Mouse (Mus musculus) erythroblast, embryonic 14.5 days (primary cell): ENCODE data around the gene Defb35. TPM values are rescaled to one million over a fixed set of nuclear protein-coding genes. Genes with fewer than 3 reads are reported as not detected.

Experiments
- H3K27me3 ChIP-seq: 2 replicates; pipeline ENCODE4 v1.6.1; 2012; ENCODE audit warnings: inconsistent platforms; ENCODE audit not compliant: control insufficient read depth
- H3K36me3 ChIP-seq: 2 replicates; pipeline ENCODE4 v1.6.1; 2012; ENCODE audit warnings: mild to moderate bottlenecking, inconsistent platforms; ENCODE audit not compliant: control insufficient read depth
- H3K4me1 ChIP-seq: 2 replicates; pipeline ENCODE4 v1.6.1; 2012; ENCODE audit warnings: inconsistent platforms; ENCODE audit not compliant: control insufficient read depth
- H3K4me3 ChIP-seq: replicated peaks from 2 replicates; pipeline ENCODE3; 2012; ENCODE audit warnings: moderate library complexity, mild to moderate bottlenecking, inconsistent platforms
- H3K9me3 ChIP-seq: 2 replicates; pipeline ENCODE4 v1.6.1; 2012; ENCODE audit warnings: low read length, inconsistent platforms, mixed read lengths; ENCODE audit not compliant: control insufficient read depth
- GATA1 ChIP-seq: IDR thresholded peaks from 2 replicates; pipeline ENCODE4 v1.6.1; 2012; ENCODE audit warnings: low read length, inconsistent platforms, mixed read lengths
- TAL1 ChIP-seq: IDR thresholded peaks from 3 replicates; pipeline ENCODE4 v1.6.1; 2012; ENCODE audit warnings: low read length, inconsistent platforms, mixed read lengths
- polyA plus RNA-seq: library from polyadenylated mRNA; stranded (reverse); fragments of >175 nt; gene quantifications from 2 replicates; pipeline ENCODE4 v1.2.3, GENCODE M21; 2012

Defb35 gene
- polyA plus RNA-seq, 1 experiment = not detected

DNA sequence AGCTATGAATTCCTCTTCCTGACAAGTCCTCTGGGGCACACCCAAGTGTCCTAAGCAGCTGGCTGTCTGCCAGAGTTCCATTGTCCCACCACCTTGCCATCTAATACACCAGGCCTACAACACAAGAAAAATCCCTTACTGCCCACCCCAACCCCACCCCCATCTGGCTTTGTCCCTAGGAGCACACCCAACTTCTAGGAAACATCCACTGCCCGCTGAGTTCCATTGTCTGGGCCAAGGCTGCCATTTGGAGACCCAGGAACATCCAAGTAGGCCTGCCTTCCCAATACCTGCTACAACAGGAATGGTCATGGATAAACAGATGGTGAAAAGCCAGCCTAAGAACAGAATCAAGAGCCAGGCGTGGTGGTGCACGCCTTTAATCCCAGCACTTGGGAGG lies 18.2 kb downstream of the Defb35 start:
- H3K9me3 ChIP-seq = no peaks in the 10 kb centered on the region
- H3K4me1 ChIP-seq = no peaks in the 10 kb centered on the region
- no peaks in the 10 kb centered on the region for H3K27me3 ChIP-seq
- no peak overlapping the region for H3K4me3 ChIP-seq
- TF ChIP-seq TAL1 (no peak), GATA1 (no peak)
- H3K36me3 ChIP-seq = no peaks in the 10 kb centered on the region

DNA sequence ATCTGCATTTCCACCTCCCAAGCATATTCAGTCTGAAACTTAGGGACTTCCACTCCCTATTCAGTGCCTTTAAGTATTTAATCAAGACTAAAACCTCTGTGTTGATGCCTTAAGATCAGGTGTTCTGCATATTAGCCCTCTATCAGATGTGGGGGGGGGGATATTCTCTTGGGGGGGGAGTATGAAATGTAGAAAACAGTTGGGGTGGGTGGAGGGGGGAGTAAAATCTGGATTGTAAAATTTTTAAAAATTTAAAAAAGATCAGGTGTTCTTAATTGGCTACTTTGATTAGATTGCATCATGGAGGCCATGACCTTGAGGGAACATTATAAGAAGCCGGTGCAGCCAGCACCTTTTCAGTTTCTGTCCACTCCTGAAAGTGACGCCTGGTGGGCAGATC lies 20.3 kb downstream of the Defb35 start, which contains the start of gene Fam90a1a:
Fam90a1a (plus strand) TSS at position 301 of the 400 bp plus-strand sequence.
- no peaks in the 10 kb centered on the region for H3K27me3 ChIP-seq
- no peak for TF ChIP-seq GATA1
- no peak for TF ChIP-seq TAL1
- H3K4me1 ChIP-seq = no peaks in the 10 kb centered on the region
- no peak within 1 kb of the TSS for H3K4me3 ChIP-seq
- no peaks in the 10 kb centered on the region for H3K36me3 ChIP-seq
- no peaks in the 10 kb centered on the region for H3K9me3 ChIP-seq

DNA sequence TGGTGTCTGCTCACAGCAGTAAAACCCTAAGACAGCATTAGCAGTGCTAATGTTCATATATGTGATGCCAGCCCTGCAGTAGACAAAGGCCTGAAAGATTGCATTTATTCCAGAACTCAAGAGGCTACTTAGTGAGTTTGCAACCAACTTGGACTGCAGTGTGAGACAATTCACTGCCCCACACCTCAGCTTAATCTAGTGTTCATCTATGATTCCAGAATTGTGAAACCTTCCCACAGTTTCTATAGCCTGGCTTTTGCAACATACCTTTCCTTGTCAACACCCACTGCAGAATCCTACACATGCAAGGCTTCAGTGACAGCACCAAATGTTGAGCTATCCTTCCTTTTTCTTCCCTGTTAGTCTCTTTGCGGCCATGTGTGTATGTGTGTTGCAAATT lies 28.5 kb downstream of the Defb35 start:
- Histone ChIP-seq H3K36me3 (no peaks in the 10 kb centered on the region), H3K9me3 (no peaks in the 10 kb centered on the region), H3K4me3 (no peak overlapping the region), H3K4me1 (no peaks in the 10 kb centered on the region), H3K27me3 (no peaks in the 10 kb centered on the region)
- TF ChIP-seq GATA1 (no peak), TAL1 (no peak)

DNA sequence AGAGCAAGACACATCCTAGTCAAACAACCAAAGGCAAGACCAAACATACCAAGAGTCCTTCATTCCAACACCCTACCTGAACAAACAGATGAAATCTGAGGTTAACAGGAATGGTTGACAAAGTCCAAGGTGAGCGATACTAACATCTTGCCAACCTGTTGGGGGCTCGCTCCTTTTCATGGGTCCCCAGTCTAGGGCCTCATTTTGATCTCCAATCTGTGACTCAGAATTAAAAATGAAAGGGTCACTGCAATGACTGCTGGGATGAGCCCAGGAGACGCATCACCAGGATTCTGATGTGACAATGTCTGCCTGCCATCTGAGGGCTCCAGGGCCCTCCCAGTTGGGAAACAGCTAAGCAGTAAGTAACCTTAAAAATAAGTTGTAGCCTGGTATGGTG lies 31.3 kb downstream of the Defb35 start, which contains the start of gene Ccdc70:
Ccdc70 (plus strand) TSS at position 301 of the 400 bp plus-strand sequence.
- TF ChIP-seq TAL1 = no peak
- TF ChIP-seq GATA1 = no peak
- H3K4me1 ChIP-seq = no peaks in the 10 kb centered on the region
- no peaks in the 10 kb centered on the region for H3K27me3 ChIP-seq
- no peaks in the 10 kb centered on the region; the same call in 1 of the 2 replicates for H3K9me3 ChIP-seq
- no peak within 1 kb of the TSS for H3K4me3 ChIP-seq
- H3K36me3 ChIP-seq = no peaks in the 10 kb centered on the region

DNA sequence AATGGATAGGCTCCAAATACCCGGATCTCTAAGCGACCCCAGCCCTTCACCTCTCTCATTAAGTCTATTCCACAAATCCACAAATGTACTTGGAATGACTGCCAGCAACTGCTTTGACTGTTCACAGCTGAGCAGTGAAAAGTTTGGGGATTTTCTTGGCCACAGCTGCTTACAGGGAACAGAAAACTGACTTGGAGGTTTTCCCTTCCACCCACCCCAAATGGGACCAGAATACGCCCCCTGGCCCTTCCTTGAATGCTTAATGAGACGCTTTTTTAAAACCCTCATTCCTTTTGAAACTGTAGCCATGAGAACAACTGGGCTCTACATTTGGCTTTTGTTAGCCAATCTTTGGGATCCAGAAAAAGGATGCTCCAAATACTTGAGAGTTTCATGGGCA lies 40.0 kb downstream of the Defb35 start:
- TF ChIP-seq TAL1 = no peak
- TF ChIP-seq GATA1 = no peak
- no peak overlapping the region for H3K4me3 ChIP-seq

DNA sequence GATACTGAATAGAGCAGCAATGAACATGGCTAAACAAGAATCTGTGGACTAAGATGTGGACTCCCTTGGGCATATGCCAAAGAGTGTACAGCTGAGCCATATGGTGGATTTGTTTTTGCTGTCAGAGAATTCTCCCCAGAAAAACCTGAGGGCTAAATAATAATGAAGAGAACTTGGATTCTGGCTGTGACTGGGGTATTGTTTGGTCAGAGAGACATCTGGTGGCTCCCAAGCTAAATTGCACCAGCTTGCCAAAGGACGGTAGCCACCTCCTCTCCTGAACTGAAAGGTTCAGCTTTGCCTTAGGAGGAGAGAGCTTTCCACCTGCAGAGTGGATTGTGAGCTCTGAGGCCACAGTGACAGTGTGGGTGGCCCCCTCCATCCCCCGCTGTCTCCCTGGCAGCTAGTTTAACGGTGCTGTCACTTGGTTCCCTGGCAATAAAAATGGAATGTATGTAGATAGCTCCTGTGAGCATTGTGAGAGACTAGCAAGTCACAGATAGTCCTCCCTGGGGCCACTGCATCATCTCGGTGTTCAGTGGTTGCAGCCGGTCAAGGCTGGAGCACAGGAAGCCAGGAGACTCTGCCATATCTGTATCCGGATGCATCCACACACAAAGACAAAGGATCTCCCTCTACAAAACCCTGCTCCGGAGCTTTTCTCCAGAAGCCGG lies 43.6 kb downstream of the Defb35 start:
- TF ChIP-seq TAL1 (no peak), GATA1 (no peak)
- Histone ChIP-seq H3K27me3 (no peaks in the 10 kb centered on the region), H3K9me3 (peaks cover 3% of the 10 kb centered on the region; the same call in 1 of the 2 replicates), H3K36me3 (no peaks in the 10 kb centered on the region), H3K4me1 (no peaks in the 10 kb centered on the region), H3K4me3 (no peak overlapping the region)

More for the DNA sequence above, 40.0 kb downstream of the Defb35 start:
- Histone ChIP-seq H3K9me3 (peaks cover 3% of the 10 kb centered on the region; the same call in 1 of the 2 replicates), H3K4me1 (no peaks in the 10 kb centered on the region), H3K27me3 (no peaks in the 10 kb centered on the region), H3K36me3 (no peaks in the 10 kb centered on the region)

Other genes with a start within 250 kb of the Defb35 start
- not detected in 2 replicates for gene AY761184, start 234.7 kb upstream of the Defb35 start, polyA plus RNA-seq
- gene Defa24, start 203.9 kb upstream of the Defb35 start, polyA plus RNA-seq = not detected in 2 replicates
- gene Defb50, start 114.8 kb upstream of the Defb35 start, polyA plus RNA-seq = not detected in 2 replicates
- not detected in 2 replicates for gene Defb2, start 98.4 kb upstream of the Defb35 start, polyA plus RNA-seq
- gene Defb10, start 79.5 kb upstream of the Defb35 start, polyA plus RNA-seq = not detected in 2 replicates
- gene Defb9, start 52.9 kb upstream of the Defb35 start, polyA plus RNA-seq = not detected in 2 replicates
- not detected in 2 replicates for gene Defb11, start 31.9 kb upstream of the Defb35 start, polyA plus RNA-seq
- gene Defb15, start 5.6 kb upstream of the Defb35 start, polyA plus RNA-seq = not detected in 2 replicates
- gene Defb13, start 8.4 kb downstream of the Defb35 start, polyA plus RNA-seq = not detected in 2 replicates
- not detected in 2 replicates for gene Fam90a1a, start 20.4 kb downstream of the Defb35 start, polyA plus RNA-seq
- not detected in 2 replicates for gene Ccdc70, start 31.4 kb downstream of the Defb35 start, polyA plus RNA-seq
- 0.38 and 0.42 TPM in 2 replicates for gene Atp7b, start 122.0 kb downstream of the Defb35 start, polyA plus RNA-seq
- 0.01 TPM in 2 replicates for gene Alg11, start 122.4 kb downstream of the Defb35 start, polyA plus RNA-seq
- not detected in 2 replicates for gene Nek5, start 186.7 kb downstream of the Defb35 start, polyA plus RNA-seq
- gene Nek3, start 228.1 kb downstream of the Defb35 start, polyA plus RNA-seq = 0.05 and 0.11 TPM in 2 replicates
- gene Ckap2, start 247.5 kb downstream of the Defb35 start, polyA plus RNA-seq = 1.2 and 1.4 TPM in 2 replicates